Mouse (Mus musculus): Measurements from ENCODE around the gene P4hb.
A peak's percentile ranks its signal among the peaks of the same experiment; 100 is the strongest.
"Not testable (repeated sequence)": the region's sequence is repeated elsewhere in the genome, so short reads cannot be mapped to it uniquely, and the experiment has no call there.

Gene P4hb

GRCm38 (mm10) chr11:120535145-120535544, 37.9 kb downstream of the P4hb start:
- no peak for DNase-seq

- DNase-seq, result no peak
Observed at GRCm38 (mm10) chr11:120534093-120534492, 39.0 kb downstream of the P4hb start.

DNA sequence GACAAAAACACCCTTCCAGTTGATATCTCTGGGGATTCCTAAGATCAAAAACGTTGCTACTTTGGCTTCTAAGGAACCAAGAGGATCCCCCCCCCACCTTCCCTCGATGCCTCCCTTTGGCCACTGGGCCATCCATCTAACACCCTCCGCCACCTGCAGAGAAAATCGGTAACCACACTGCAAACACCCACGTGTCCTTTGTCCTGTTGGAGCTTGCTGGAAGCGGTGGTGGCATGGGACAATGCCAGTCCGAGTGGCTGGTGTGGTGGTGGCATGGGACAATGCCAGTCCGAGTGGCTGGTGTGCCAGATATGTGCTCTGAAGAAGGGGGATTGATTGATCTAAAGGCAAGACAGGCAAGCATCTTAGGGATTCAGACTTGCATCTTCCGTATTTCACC, 41.4 kb downstream of the P4hb start:
- DNase-seq, result no peak

- no peak for DNase-seq
Observed at GRCm38 (mm10) chr11:120530085-120530964, 42.7 kb downstream of the P4hb start, which contains the start of gene Gcgr. Gcgr (plus strand) TSS chr11:120530699.

GRCm38 (mm10) chr11:120528903-120529302, 44.1 kb downstream of the P4hb start:
- DNase-seq, result no peak

DNA sequence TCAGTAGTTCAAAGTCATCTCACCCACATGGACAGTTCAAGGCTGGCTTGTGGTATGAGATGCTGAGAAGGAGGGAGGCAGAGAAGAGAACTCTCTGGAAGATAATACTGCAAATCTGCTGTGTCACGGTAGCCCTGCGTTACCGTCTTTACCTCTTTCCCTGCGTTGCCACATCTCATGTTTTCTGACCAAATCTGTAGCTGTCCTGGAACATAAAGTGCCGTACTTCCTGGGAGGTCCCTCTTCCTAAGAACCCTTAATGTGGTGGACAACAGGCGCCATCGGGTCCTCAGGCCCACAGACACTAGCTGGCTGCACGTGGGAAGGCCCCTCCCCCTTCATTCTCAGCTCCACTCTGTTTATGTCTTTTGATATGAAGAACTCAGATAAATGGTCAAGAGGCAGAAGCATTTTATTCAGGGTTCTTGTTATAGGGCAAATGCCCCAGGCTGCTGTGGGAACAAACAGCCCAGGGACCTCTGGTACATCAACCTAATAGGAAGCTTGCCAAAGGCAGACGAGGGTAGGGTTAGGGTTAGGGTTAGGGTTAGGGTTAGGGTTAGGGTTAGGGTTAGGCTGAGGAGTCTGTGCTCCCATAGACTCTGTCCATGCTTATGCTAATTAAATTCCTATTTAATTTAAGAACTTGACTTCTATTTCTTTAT, 45.2 kb downstream of the P4hb start:
- no peak for DNase-seq

DNA sequence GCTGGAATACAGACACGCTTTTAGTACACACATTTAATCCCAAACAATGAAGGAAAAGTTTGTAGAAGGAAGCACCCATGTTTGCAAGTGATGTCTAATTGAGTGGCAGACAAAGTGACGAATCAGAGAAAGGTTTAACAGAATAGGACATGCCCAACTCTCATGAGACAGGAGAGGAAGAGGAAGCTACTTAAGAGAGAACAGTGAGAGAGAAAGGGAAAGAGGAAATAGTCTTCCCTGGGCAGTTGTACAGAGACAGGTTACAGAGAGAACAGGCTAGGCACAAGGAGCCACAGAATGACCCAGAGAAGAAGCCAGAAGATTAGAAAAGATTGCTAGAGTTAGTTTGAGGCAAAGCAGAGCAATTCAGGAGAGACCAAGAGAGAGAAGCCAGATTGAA, 47.1 kb downstream of the P4hb start:
- no peak for DNase-seq

DNA sequence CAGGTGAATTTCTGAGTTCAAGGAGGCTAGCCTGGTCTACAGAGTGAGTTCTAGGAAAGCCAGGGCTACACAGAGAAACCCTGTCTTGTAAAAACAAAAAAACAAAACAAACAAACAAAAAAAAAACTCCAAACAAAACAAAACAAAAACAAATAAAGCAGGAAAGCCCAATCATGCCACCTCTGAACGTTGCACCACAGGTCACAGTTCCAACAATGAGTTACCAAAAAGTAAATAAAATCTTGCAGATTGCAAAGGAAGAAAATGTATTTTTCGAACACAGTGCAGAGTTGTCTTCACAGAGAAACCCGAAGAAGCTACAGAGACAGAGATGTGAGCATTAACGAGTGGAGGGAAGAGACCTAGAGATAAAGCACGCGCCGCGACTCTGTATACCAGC, 50.5 kb downstream of the P4hb start:
- no peak for DNase-seq

DNA sequence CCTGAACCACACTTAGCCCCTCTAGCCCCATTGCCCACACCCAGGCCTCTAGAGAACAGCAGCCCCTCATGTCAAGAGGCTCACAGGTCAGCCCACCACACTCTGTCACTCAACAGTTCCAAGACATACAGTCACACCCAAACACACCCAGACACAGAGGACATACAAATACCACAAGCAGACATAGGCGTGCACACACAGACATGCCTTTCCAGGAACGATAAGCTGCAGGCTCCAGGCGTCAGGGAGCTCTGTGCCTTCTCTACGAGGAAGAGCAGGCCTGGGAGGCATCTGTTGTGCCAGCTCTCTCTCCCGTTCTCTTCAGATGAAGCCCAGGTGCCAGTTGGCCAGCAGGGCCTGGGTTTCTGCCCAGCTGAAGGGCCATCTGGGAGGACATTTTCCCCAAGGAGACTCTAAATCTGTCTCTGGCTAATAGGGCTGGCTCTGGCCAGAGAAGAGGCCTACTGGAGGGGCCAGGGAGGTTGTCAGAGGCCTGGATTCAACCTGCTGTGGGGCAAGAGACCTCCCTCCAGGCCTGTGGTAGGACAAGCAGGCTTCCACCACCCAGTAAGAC, 52.0 kb downstream of the P4hb start:
- DNase-seq, result no peak

DNA sequence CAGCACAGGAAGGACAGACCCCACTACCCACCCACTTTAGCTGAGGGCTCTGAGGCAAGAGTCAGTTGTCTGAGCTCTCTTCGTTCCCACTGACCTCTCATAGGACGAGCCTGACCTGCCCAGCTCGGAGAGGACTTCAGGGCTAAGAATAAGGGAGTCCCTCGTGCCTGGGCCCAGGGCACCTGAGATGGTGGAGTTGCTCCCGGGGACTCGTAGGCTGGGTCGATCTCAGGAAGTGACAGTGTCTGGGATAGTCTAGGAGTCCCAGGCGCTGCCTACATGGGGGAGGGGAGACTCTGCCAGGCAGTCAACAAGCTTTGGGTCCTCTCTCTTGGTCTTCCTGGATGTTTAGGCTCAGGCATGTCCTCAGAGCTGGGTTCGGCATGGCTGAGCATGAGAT, 52.6 kb downstream of the P4hb start:
- no peak for DNase-seq

- peak in 1 of 2 experiments; percentile 45 for DNase-seq
Observed at GRCm38 (mm10) chr11:120519738-120520137, 53.3 kb downstream of the P4hb start.

DNA sequence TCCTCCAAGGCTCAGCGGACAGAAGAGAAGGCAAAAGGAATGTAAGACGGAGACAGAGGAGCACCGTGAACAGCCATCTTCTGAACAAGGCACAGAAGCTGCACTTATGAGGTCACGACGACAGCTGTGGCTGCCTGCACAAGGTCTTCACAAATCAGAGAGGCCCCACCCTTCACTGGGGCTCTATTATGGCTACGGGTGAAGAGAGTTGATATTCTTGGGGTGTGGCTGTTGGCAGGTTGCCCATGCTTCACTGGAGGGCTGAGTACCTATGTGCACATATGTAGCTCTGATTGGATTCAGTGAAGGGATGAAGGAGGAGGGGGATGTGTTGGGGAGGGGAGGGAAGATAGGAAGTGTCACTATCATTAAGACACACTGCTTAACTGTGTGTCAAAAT, 54.5 kb downstream of the P4hb start:
- no peak for DNase-seq

GRCm38 (mm10) chr11:120518027-120518426, 55.0 kb downstream of the P4hb start:
- DNase-seq, result no peak

DNA sequence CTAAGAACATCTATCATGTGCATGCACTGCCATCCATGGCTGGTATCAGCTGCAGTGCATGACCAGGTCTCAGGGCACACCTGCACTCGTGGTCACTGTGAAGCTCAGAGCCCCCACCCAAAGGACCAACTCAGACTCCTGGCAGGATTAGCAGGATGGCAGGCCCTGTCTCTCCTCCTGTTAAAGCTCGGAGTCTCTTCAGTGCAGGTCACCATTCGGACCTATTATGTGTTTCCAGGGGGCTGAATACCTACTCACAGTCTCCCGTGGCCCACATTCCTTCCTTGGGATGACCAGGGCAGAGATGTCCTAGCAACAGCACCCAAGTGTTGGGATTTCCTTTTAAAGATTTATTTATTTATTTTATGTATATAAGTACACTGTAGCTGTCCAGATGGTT, 55.9 kb downstream of the P4hb start:
- DNase-seq, result no peak

DNA sequence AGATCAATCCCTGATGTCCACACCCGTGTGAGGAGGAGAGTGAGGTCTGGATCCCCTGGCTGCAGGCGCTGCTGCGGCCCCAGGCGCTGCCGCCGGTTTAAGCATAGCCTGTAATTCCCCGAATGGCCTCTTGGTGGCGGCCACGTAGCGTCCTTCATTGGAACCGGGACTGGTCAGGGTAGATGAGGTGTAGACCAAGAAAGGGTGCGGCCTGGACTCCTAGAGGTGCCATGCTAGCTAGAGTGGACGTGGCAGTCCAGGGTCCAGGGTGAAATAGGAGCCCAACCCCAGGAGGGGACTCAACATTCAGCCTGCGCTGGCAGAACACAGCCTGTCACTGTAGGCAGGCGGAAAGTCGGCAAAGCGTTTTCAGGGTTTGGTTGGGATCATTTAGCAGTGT, 57.4 kb downstream of the P4hb start:
- DNase-seq, result peak; percentile 84 to 94

- DNase-seq, result not testable (repeated sequence)
Observed at GRCm38 (mm10) chr11:120514262-120514661, 58.8 kb downstream of the P4hb start.

- no peak for DNase-seq
Observed at GRCm38 (mm10) chr11:120512790-120513453, 60.1 kb downstream of the P4hb start.

- DNase-seq, result no peak
Observed at GRCm38 (mm10) chr11:120510375-120511030, 62.5 kb downstream of the P4hb start.
